ENCODE assay signal across 9 mouse cellular contexts in genomic region chr3:84228203-84228870, GRCm38 (mm10). TPM values are rescaled to one million over a fixed set of nuclear protein-coding genes. Genes with fewer than 3 reads are reported as not detected.
A peak's percentile ranks its signal among the peaks of the same experiment; 100 is the strongest.
DNase-seq lines count a peak whose midpoint lies in the region; ATAC-seq and TF ChIP-seq lines count a peak whose summit lies in the region.
"Had no signal": no experiment of that assay in that cellular context is flagged by ENCODE, and none has a peak within 500 bp of the region (broad histone marks: within the 10 kb centered on the region; RNA-seq: fewer than 3 reads in every experiment).

No protein-coding gene starts in this region.

- TF ChIP-seq POLR2A in olfactory bulb, adult 2 months (IDR thresholded peaks at IDR 0.05; ENCODE audit: insufficient read depth, low read depth, low read length): no peak

- no peaks in the 10 kb centered on the region for H3K36me3 ChIP-seq in intestine, postnatal 0 days (ENCODE audit: control insufficient read depth, insufficient read depth)
- no peaks in the 10 kb centered on the region for H3K36me3 ChIP-seq in lung, embryonic 15.5 days

- peak overlapping the region; percentile 77 for H3K4me2 ChIP-seq in intestine, postnatal 0 days (replicated peaks; ENCODE audit: low read depth)
- peak overlapping the region; percentile 84 for H3K4me2 ChIP-seq in lung, embryonic 15.5 days

- peak; percentile 57 for DNase-seq in urinary bladder, postnatal 25 days (ENCODE audit: low spot score)
- DNase-seq in urinary bladder, adult 2 months (ENCODE audit: low spot score): no peak
- DNase-seq in cerebellum, adult 9-11 months: peak; percentile 61
- peak; percentile 25 to 66 for DNase-seq in gastrocnemius, postnatal 4 days (ENCODE audit: low spot score in 2 of 2)
- DNase-seq in right cerebral cortex, postnatal 14 days: no peak

- ATAC-seq in intestine, postnatal 0 days: peak; percentile 52; the same call in 1 of the 2 replicates
- peak; percentile 84; the same call in 1 of the 2 replicates for ATAC-seq in lung, embryonic 15.5 days (ENCODE audit: borderline replicate concordance, extremely low read depth, low FRiP score, low TSS enrichment)

- peak; percentile 28; the same call in 1 of the 2 replicates for TF ChIP-seq CTCF in intestine, postnatal 0 days (IDR thresholded peaks at IDR 0.05; ENCODE audit: low read depth)
- no peak for TF ChIP-seq CTCF in olfactory bulb, adult 2 months (IDR thresholded peaks at IDR 0.05; ENCODE audit: insufficient read depth, low read depth, low read length)

- H3K27me3 ChIP-seq in intestine, postnatal 0 days (replicated peaks; ENCODE audit: control insufficient read depth, insufficient read depth, low read length): no peaks in the 10 kb centered on the region
- no peaks in the 10 kb centered on the region for H3K27me3 ChIP-seq in lung, embryonic 15.5 days

- peak overlapping the region; percentile 50; the same call in 1 of the 2 replicates for H3K27ac ChIP-seq in intestine, postnatal 0 days (ENCODE audit: low read depth, low read length)
- peak overlapping the region; percentile 92 for H3K27ac ChIP-seq in lung, embryonic 15.5 days
- no peak overlapping the region for H3K27ac ChIP-seq in olfactory bulb, adult 2 months (ENCODE audit: insufficient read depth, low read depth, low read length)

- H3K4me1 ChIP-seq in intestine, postnatal 0 days (replicated peaks; ENCODE audit: control insufficient read depth, insufficient read depth, low read length): 0 out of 2 replicates have a peak, but pooled peaks cover 9% of the 10 kb centered on the region
- H3K4me1 ChIP-seq in lung, embryonic 15.5 days: peaks cover 29% of the 10 kb centered on the region
- H3K4me1 ChIP-seq in olfactory bulb, adult 2 months (ENCODE audit: control insufficient read depth, insufficient read depth, low read length): peaks cover 19% of the 10 kb centered on the region

- H3K9me3 ChIP-seq in intestine, postnatal 0 days (ENCODE audit: control insufficient read depth): no peaks in the 10 kb centered on the region
- no peaks in the 10 kb centered on the region for H3K9me3 ChIP-seq in lung, embryonic 15.5 days

- H3K4me3 ChIP-seq in intestine, postnatal 0 days (ENCODE audit: low read depth, low read length): peak overlapping the region; percentile 40
- H3K4me3 ChIP-seq in lung, embryonic 15.5 days: peak overlapping the region; percentile 47
- peak overlapping the region; percentile 34 for H3K4me3 ChIP-seq in olfactory bulb, adult 2 months (ENCODE audit: insufficient read depth, low read depth, low read length)

- no peak overlapping the region for H3K9ac ChIP-seq in intestine, postnatal 0 days (ENCODE audit: low read depth, low read length)
- peak overlapping the region; percentile 40 for H3K9ac ChIP-seq in lung, embryonic 15.5 days

- WGBS in intestine, postnatal 0 days: 7% methylated on average over 18 of the region's 18 CpGs
- under 1% methylated on average over 18 of the region's 18 CpGs for WGBS in lung, embryonic 15.5 days
- WGBS in olfactory bulb, adult 2 months: 2% methylated on average over 18 of the region's 18 CpGs

RNA-seq across cellular contexts. Expression of gene Gm6525, which starts 54.4 kb away (rescaled TPM):
- not detected in 2 replicates for polyA plus RNA-seq in urinary bladder, adult 2 months (2012; rRNA removed)
- total RNA-seq in gastrocnemius, postnatal 4 days (2021): under 1 TPM; 0.36 to 0.37 TPM
- 0.56 and 0.93 TPM in 2 replicates for polyA plus RNA-seq in intestine, postnatal 0 days (2015; fragmentation: Nextera tagmentation; extraction: Ambion mirVana)
- 0.52 and 0.67 TPM in 2 replicates for polyA plus RNA-seq in lung, embryonic 15.5 days (2015; fragmentation: Nextera tagmentation; extraction: Ambion mirVana)
- not detected in 2 replicates for polyA plus RNA-seq in olfactory bulb, adult 2 months (2012; ENCODE audit: insufficient read depth, insufficient read length, low replicate concordance, missing spikeins)
- polyA plus RNA-seq: large intestine, adult 2 months had no signal

Comparison
In these comparisons a context has a peak if more than half of its experiments do, and no peak if none do; other contexts are left out.
1. DNase-seq: peak in urinary bladder, postnatal 25 days (single experiment), cerebellum, adult 9-11 months (single experiment) and gastrocnemius, postnatal 4 days (2 of 2); none in urinary bladder, adult 2 months (single experiment) and right cerebral cortex, postnatal 14 days (single experiment).
2. Peak in every context shown above with its lines, with median percentiles within 50 percentile points of each other: H3K4me3 ChIP-seq.